Comparison of ENCODE assay signal across 8 mouse cellular contexts in the genomic region with DNA sequence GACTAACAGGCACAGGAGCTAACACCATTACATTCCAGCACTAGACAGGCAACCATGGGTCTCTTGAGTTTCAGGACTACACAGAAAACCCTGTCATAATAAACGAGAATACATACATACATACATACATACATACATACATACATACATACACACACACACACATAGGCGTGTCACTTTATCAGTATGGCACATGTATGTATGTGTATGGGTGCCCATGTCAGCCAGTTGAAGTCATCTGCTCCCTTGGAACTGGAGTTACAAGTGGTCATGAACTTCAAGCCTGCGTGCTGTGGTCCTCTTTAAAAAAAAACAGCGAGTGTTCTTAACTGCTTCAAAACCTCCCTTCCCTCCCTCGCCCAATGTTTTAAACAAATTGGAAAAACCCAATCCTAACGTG. TPM values are rescaled to one million over a fixed set of nuclear protein-coding genes. Genes with fewer than 3 reads are reported as not detected.
DNase-seq lines count a peak whose midpoint lies in the region; ATAC-seq and TF ChIP-seq lines count a peak whose summit lies in the region.

No protein-coding gene starts in this region.

- in situ Hi-C loops in CH12.LX (cut with MboI; ENCODE audit: low pct_ligation_motif_present, low pct_unique_long_range_greater_than_20kb, low sequenced_read_pairs): no loop called here

- H3K27ac ChIP-seq in heart, embryonic 10.5 days: peak overlapping the region; percentile 99
- H3K27ac ChIP-seq in CH12.LX (ENCODE audit: insufficient read depth, low read depth): peak overlapping the region; percentile 64
- peak overlapping the region; percentile 83 for H3K27ac ChIP-seq in forebrain, embryonic 14.5 days (ENCODE audit: low read depth, low read length)
- 0 out of 2 replicates have a peak overlapping the region, but pooled peaks have one; percentile 76 for H3K27ac ChIP-seq in liver, embryonic 16.5 days (ENCODE audit: low read length)

- DNase-seq in heart, embryonic 10.5 days (ENCODE audit: low spot score): no peak
- DNase-seq in heart, adult 11 months: no peak
- DNase-seq in CH12.LX (ENCODE audit: extremely low read depth): peak; percentile 25
- no peak for DNase-seq in forebrain, embryonic 14.5 days (ENCODE audit: low spot score)
- no peak for DNase-seq in urinary bladder, postnatal 14 days (ENCODE audit: low spot score)
- DNase-seq in spleen, postnatal 4 days (ENCODE audit: low spot score in 2 of 2): no peak
- DNase-seq in cerebellum, postnatal 10 days: no peak

- ATAC-seq in forebrain, embryonic 14.5 days: peak; percentile 42
- ATAC-seq in liver, embryonic 16.5 days (ENCODE audit: low read depth): peak; percentile 20; the same call in 1 of the 2 replicates

- peaks cover 11% of the 10 kb centered on the region; the same call in 1 of the 2 replicates for H3K79me2 ChIP-seq in CH12.LX (replicated peaks; ENCODE audit: control insufficient read depth, extremely low read depth, insufficient read depth, poor library complexity, severe bottlenecking)

- no peaks in the 10 kb centered on the region for H3K9me3 ChIP-seq in heart, embryonic 10.5 days
- H3K9me3 ChIP-seq in CH12.LX (replicated peaks; ENCODE audit: low read length): no peaks in the 10 kb centered on the region
- no peaks in the 10 kb centered on the region for H3K9me3 ChIP-seq in forebrain, embryonic 14.5 days (replicated peaks; ENCODE audit: control insufficient read depth, low read length)
- no peaks in the 10 kb centered on the region for H3K9me3 ChIP-seq in liver, embryonic 16.5 days (replicated peaks; ENCODE audit: control insufficient read depth, low read length)

- no peak for TF ChIP-seq EP300 in CH12.LX (IDR thresholded peaks at IDR 0.05; ENCODE audit: low read length)

- no peak for TF ChIP-seq CTCF in CH12.LX (conservative IDR thresholded peaks at IDR 0.05 in 1 of 2, IDR thresholded peaks at IDR 0.05 in 1 of 2; ENCODE audit: low read depth in 2 of 2, low read length in 2 of 2)

- TF ChIP-seq RAD21 in CH12.LX (IDR thresholded peaks at IDR 0.05; ENCODE audit: low read depth, low read length): no peak

- H3K9ac ChIP-seq in CH12.LX (ENCODE audit: insufficient read depth, low read depth): peak overlapping the region; percentile 74
- H3K9ac ChIP-seq in forebrain, embryonic 14.5 days (ENCODE audit: low read length): peak overlapping the region; percentile 90
- peak overlapping the region; percentile 89 for H3K9ac ChIP-seq in liver, embryonic 16.5 days (ENCODE audit: low read depth, low read length)

- H3K4me3 ChIP-seq in heart, embryonic 10.5 days: peak overlapping the region; percentile 87
- H3K4me3 ChIP-seq in CH12.LX (replicated peaks in 1 of 3; ENCODE audit: low read depth in 2 of 3, low read length in 2 of 3, poor library complexity in 1 of 3): peak overlapping the region; percentile 67 to 86 (median 74)
- H3K4me3 ChIP-seq in forebrain, embryonic 14.5 days (ENCODE audit: low read depth, low read length): peak overlapping the region; percentile 71
- H3K4me3 ChIP-seq in liver, embryonic 16.5 days (ENCODE audit: low read depth, low read length): peak overlapping the region; percentile 93

- TF ChIP-seq POLR2A in CH12.LX (IDR thresholded peaks at IDR 0.05; ENCODE audit: low read depth, low read length): no peak

- dilution Hi-C loops in CH12.LX (cut with MboI; ENCODE audit: extremely low pct_ligation_motif_present, extremely low pct_unique_long_range_greater_than_20kb, low sequenced_read_pairs): no loop called here

- H3K4me1 ChIP-seq in heart, embryonic 10.5 days: peaks cover 9% of the 10 kb centered on the region
- H3K4me1 ChIP-seq in CH12.LX (ENCODE audit: control insufficient read depth in 1 of 2, insufficient read depth in 2 of 2): peaks cover 0 to 8% of the 10 kb centered on the region in 2 experiments; a peak in 2 of 4 replicates
- peaks cover 6% of the 10 kb centered on the region for H3K4me1 ChIP-seq in forebrain, embryonic 14.5 days (ENCODE audit: control insufficient read depth, insufficient read depth, low read length)
- peaks cover 13% of the 10 kb centered on the region for H3K4me1 ChIP-seq in liver, embryonic 16.5 days (ENCODE audit: control insufficient read depth, low read depth, low read length)

- peak overlapping the region; percentile 67 for H3K4me2 ChIP-seq in CH12.LX (ENCODE audit: insufficient read depth, low read depth, poor library complexity, severe bottlenecking)
- H3K4me2 ChIP-seq in forebrain, embryonic 14.5 days (ENCODE audit: low read length): peak overlapping the region; percentile 72
- H3K4me2 ChIP-seq in liver, embryonic 16.5 days (ENCODE audit: low read depth, low read length): peak overlapping the region; percentile 96

- peaks cover 75% of the 10 kb centered on the region for H3K36me3 ChIP-seq in heart, embryonic 10.5 days
- peaks cover 45 to 70% of the 10 kb centered on the region in 2 experiments for H3K36me3 ChIP-seq in CH12.LX (replicated peaks in 1 of 2; ENCODE audit: control insufficient read depth in 1 of 2, insufficient read depth in 1 of 2, low read length in 1 of 2)
- H3K36me3 ChIP-seq in forebrain, embryonic 14.5 days (ENCODE audit: control insufficient read depth, insufficient read depth, low read length): peaks cover 72% of the 10 kb centered on the region
- H3K36me3 ChIP-seq in liver, embryonic 16.5 days (ENCODE audit: control insufficient read depth, insufficient read depth): peaks cover 34% of the 10 kb centered on the region

- H3K27me3 ChIP-seq in heart, embryonic 10.5 days (ENCODE audit: insufficient read depth, poor library complexity, severe bottlenecking): no peaks in the 10 kb centered on the region
- no peaks in the 10 kb centered on the region for H3K27me3 ChIP-seq in CH12.LX (replicated peaks)
- H3K27me3 ChIP-seq in forebrain, embryonic 14.5 days (replicated peaks; ENCODE audit: control insufficient read depth, insufficient read depth, low read length): no peaks in the 10 kb centered on the region
- H3K27me3 ChIP-seq in liver, embryonic 16.5 days (ENCODE audit: control insufficient read depth, insufficient read depth, low read depth, low read length): no peaks in the 10 kb centered on the region

- 26% methylated on average over 6 of the region's 6 CpGs for WGBS in heart, embryonic 10.5 days
- 35% methylated on average over 6 of the region's 6 CpGs for WGBS in forebrain, embryonic 14.5 days
- WGBS in liver, embryonic 16.5 days (ENCODE audit: insufficient replicate concordance): 21% methylated on average over 6 of the region's 6 CpGs

TF ChIP-seq in CH12.LX, 34 proteins besides CTCF, POLR2A, EP300 and RAD21 (continues in another document):
- TF ChIP-seq TBP (conservative IDR thresholded peaks at IDR 0.05; ENCODE audit: low read depth, low read length) (no peak), POLR2AphosphoS2 (IDR thresholded peaks at IDR 0.05; ENCODE audit: low read depth, low read length) (no peak), JUND (conservative IDR thresholded peaks at IDR 0.05; ENCODE audit: low read depth, low read length) (no peak), ZKSCAN1 (IDR thresholded peaks at IDR 0.05; ENCODE audit: borderline replicate concordance, low read depth, low read length) (no peak), SMC3 (IDR thresholded peaks at IDR 0.05; ENCODE audit: low read depth, low read length) (no peak), E2F4 (IDR thresholded peaks at IDR 0.05; ENCODE audit: insufficient replicate concordance, low read depth, low read length) (no peak), NELFE (IDR thresholded peaks at IDR 0.05; ENCODE audit: low read depth, low read length) (no peak), CHD2 (IDR thresholded peaks at IDR 0.05; ENCODE audit: low read length) (no peak), HCFC1 (IDR thresholded peaks at IDR 0.05; ENCODE audit: low read depth, low read length) (no peak), JUN (IDR thresholded peaks at IDR 0.05; ENCODE audit: insufficient read depth, low read depth, low read length) (no peak), NRF1 (IDR thresholded peaks at IDR 0.05; ENCODE audit: low read depth, low read length) (no peak), MXI1 (IDR thresholded peaks at IDR 0.05; ENCODE audit: low read depth, low read length) (no peak), PAX5 (IDR thresholded peaks at IDR 0.05; ENCODE audit: low read length) (no peak), GABPA (IDR thresholded peaks at IDR 0.05; ENCODE audit: insufficient replicate concordance, low read depth, low read length) (no peak), TCF12 (IDR thresholded peaks at IDR 0.05; ENCODE audit: low read depth, low read length) (no peak)

RNA-seq across cellular contexts. Expression of a gene that starts 0.5 kb away (rescaled TPM):
- polyA plus RNA-seq in heart, embryonic 10.5 days (2016; fragmentation: Nextera tagmentation; extraction: Ambion mirVana): 82.7 and 90.1 TPM in 2 replicates
- total RNA-seq in CH12.LX (2012; rRNA removed) (61.8 and 75.4 TPM in 2 replicates), CH12.LX (2014; rRNA removed) (36.7 and 40.1 TPM in 2 replicates)
- polyA plus RNA-seq in CH12.LX (2012; ENCODE audit: insufficient read length, low read depth): 90.7 and 108 TPM in 2 replicates
- 99.7 and 107 TPM in 2 replicates for polyA plus RNA-seq in forebrain, embryonic 14.5 days (2014; fragmentation: Nextera tagmentation; extraction: Ambion mirVana)
- polyA plus RNA-seq in liver, embryonic 16.5 days (2015; fragmentation: Nextera tagmentation; extraction: Ambion mirVana): 30.3 and 31.4 TPM in 2 replicates

RNA-seq across cellular contexts. Expression of a gene that starts 33.5 kb away (rescaled TPM):
- polyA plus RNA-seq in heart, embryonic 10.5 days (2016; fragmentation: Nextera tagmentation; extraction: Ambion mirVana): 197 and 306 TPM in 2 replicates
- total RNA-seq in CH12.LX (2012; rRNA removed) (151 and 213 TPM in 2 replicates), CH12.LX (2014; rRNA removed) (127 and 136 TPM in 2 replicates)
- 521 and 640 TPM in 2 replicates for polyA plus RNA-seq in CH12.LX (2012; ENCODE audit: insufficient read length, low read depth)
- polyA plus RNA-seq in forebrain, embryonic 14.5 days (2014; fragmentation: Nextera tagmentation; extraction: Ambion mirVana): 168 and 179 TPM in 2 replicates
- 88.3 and 94.2 TPM in 2 replicates for polyA plus RNA-seq in liver, embryonic 16.5 days (2015; fragmentation: Nextera tagmentation; extraction: Ambion mirVana)

RNA-seq across cellular contexts. Expression of a gene that starts 44.6 kb away (rescaled TPM):
- 0.27 and 0.82 TPM in 2 replicates for polyA plus RNA-seq in heart, embryonic 10.5 days (2016; fragmentation: Nextera tagmentation; extraction: Ambion mirVana)
- total RNA-seq in CH12.LX (2012; rRNA removed) (0.85 and 1.3 TPM in 2 replicates), CH12.LX (2014; rRNA removed) (0.11 TPM in 1 of 2 replicates, not detected in the other)
- 0.21 TPM in 1 of 2 replicates, not detected in the other for polyA plus RNA-seq in CH12.LX (2012; ENCODE audit: insufficient read length, low read depth)
- 0.25 TPM in 1 of 2 replicates, not detected in the other for polyA plus RNA-seq in forebrain, embryonic 14.5 days (2014; fragmentation: Nextera tagmentation; extraction: Ambion mirVana)
- 58.7 and 65.9 TPM in 2 replicates for polyA plus RNA-seq in liver, embryonic 16.5 days (2015; fragmentation: Nextera tagmentation; extraction: Ambion mirVana)

RNA-seq across cellular contexts. Expression of a gene that starts 57.5 kb away (rescaled TPM):
- 2.8 and 4.3 TPM in 2 replicates for polyA plus RNA-seq in heart, embryonic 10.5 days (2016; fragmentation: Nextera tagmentation; extraction: Ambion mirVana)
- total RNA-seq in CH12.LX (2012; rRNA removed) (not detected in 2 replicates), CH12.LX (2014; rRNA removed) (not detected in 2 replicates)
- polyA plus RNA-seq in CH12.LX (2012; ENCODE audit: insufficient read length, low read depth): 0.14 TPM in 1 of 2 replicates, not detected in the other
- polyA plus RNA-seq in forebrain, embryonic 14.5 days (2014; fragmentation: Nextera tagmentation; extraction: Ambion mirVana): 0.15 and 0.30 TPM in 2 replicates
- polyA plus RNA-seq in liver, embryonic 16.5 days (2015; fragmentation: Nextera tagmentation; extraction: Ambion mirVana): 0.43 and 0.83 TPM in 2 replicates

Comparison
In these comparisons a context has a peak if more than half of its experiments do, and no peak if none do; other contexts are left out.
1. RNA of a gene that starts 44.6 kb away (polyA plus RNA-seq): 58.7 to 65.9 TPM in liver, embryonic 16.5 days; 0.27 to 0.82 TPM in heart, embryonic 10.5 days, 0.21 TPM in CH12.LX and 0.25 TPM in forebrain, embryonic 14.5 days; every median in the first group is over 10 times any median in the second.
2. Peak in every context shown above with its lines, with median percentiles within 50 percentile points of each other: H3K27ac ChIP-seq, H3K4me3 ChIP-seq, H3K4me2 ChIP-seq and H3K9ac ChIP-seq.